Mouse (Mus musculus) ES-Bruce4 (cell line): ENCODE results near the gene Ssr2. TPM values are rescaled to one million over a fixed set of nuclear protein-coding genes. Genes with fewer than 3 reads are reported as not detected.

Experiments
- H3K27ac ChIP-seq: 2 replicates; pipeline ENCODE4 v1.5.1; 2012; ENCODE audit warnings: low read length, inconsistent platforms; ENCODE audit not compliant: insufficient read depth
- H3K27me3 ChIP-seq: 2 replicates; pipeline ENCODE4 v1.6.1; 2012; ENCODE audit warnings: mild to moderate bottlenecking, low read length, inconsistent platforms; ENCODE audit not compliant: control insufficient read depth, poor library complexity, insufficient read depth, severe bottlenecking
- H3K36me3 ChIP-seq: 2 replicates; pipeline ENCODE4 v1.6.1; 2012; ENCODE audit warnings: inconsistent platforms, mild to moderate bottlenecking, low read length, moderate library complexity; ENCODE audit not compliant: control insufficient read depth, poor library complexity, insufficient read depth, severe bottlenecking
- H3K4me1 ChIP-seq: one replicate; pipeline ENCODE4 v1.8.1; 2011; ENCODE audit warnings: low read length; ENCODE audit not compliant: control insufficient read depth, insufficient read depth
- H3K4me3 ChIP-seq: 2 replicates; pipeline ENCODE4 v1.5.1; 2011; ENCODE audit warnings: low read depth, mild to moderate bottlenecking, low read length
- H3K9ac ChIP-seq: 2 replicates; pipeline ENCODE4 v1.6.1; 2012; ENCODE audit warnings: low read depth, mild to moderate bottlenecking, inconsistent platforms; ENCODE audit not compliant: poor library complexity, severe bottlenecking
- H3K9me3 ChIP-seq: replicated peaks from 2 replicates; pipeline ENCODE4 v1.6.1; 2012; ENCODE audit warnings: mild to moderate bottlenecking, low read length, inconsistent platforms; ENCODE audit not compliant: control insufficient read depth, poor library complexity, insufficient read depth, severe bottlenecking
- CTCF ChIP-seq: IDR thresholded peaks from one replicate; pipeline ENCODE4 v1.8.1; 2011; ENCODE audit warnings: low read depth, low read length
- EP300 ChIP-seq: IDR thresholded peaks from 2 replicates; pipeline ENCODE4 v1.6.1; 2011; ENCODE audit warnings: low read depth, low read length; ENCODE audit not compliant: insufficient read depth
- POLR2A ChIP-seq: IDR thresholded peaks from one replicate; pipeline ENCODE4 v1.8.1; 2011; ENCODE audit warnings: low read length; ENCODE audit not compliant: insufficient read depth
- polyA plus RNA-seq: library from polyadenylated mRNA; stranded (reverse); fragments of >200 nt; gene quantifications from 2 replicates; pipeline ENCODE4 v1.2.4, GENCODE M21; 2011; ENCODE audit warnings: low read depth; ENCODE audit not compliant: missing spikeins, insufficient read depth, insufficient read length

Ssr2 gene
- polyA plus RNA-seq, 1 experiment = 348 TPM

DNA sequence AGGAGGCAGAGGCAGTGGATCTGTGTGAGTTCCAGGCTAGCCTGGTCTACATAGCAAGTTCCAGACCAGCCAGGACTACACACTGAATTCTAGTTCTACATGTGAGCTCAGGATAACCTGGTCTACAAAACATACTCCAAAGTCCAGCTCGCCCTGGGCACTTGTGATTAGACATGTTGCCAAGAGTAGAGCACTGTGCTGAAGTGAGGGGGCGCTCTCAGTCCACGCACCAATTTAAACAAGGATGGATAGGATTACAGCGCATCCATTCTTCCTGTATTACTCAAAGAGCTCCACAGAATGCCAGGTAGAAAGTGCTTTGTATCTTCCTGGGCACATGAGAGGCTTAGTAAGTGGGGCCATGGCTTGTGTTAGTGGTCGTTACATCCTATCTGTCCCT is 31.2 kb upstream of the Ssr2 start:
- no peaks in the 10 kb centered on the region for H3K9me3 ChIP-seq
- peak overlapping the region; percentile 8; the same call in 1 of the 2 replicates for H3K4me3 ChIP-seq
- H3K27me3 ChIP-seq = no peaks in the 10 kb centered on the region
- H3K27ac ChIP-seq = peak overlapping the region; percentile 5; the same call in 1 of the 2 replicates
- TF ChIP-seq POLR2A = no peak
- peak; percentile 73 for TF ChIP-seq CTCF
- TF ChIP-seq EP300 = no peak
- no peak overlapping the region for H3K9ac ChIP-seq
- H3K36me3 ChIP-seq = no peaks in the 10 kb centered on the region
- H3K4me1 ChIP-seq = peaks cover 13% of the 10 kb centered on the region

DNA sequence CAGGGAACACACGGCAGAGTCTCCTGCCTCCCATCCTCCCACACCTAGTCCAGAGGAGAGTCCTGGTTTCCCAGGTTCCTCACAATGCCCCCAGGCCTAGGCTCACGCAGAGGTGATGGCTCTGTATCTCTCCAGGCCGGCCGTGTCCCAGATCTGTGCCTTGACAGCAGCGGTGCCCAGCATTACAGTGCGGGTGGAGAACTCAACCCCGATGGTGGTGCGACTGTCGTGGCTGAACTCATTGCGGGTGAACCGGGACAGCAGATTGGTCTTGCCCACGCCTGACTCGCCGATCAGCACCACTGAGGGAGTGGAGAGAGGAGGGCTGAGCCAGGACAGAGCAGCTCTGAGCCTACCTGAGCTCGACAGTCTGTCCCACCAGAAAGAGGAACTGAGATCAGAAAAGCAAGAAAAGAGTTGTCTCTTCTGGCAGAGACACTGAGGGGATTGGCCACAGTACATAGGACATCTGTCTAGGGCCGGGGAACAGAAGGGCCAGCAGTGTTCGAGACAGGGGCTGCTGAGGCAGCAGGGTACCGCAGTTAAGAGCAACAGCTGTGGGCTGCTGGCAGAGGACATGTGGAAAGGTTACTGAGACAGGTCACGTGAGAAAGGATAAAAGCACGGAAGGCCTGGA is 30.6 kb upstream of the Ssr2 start:
- Histone ChIP-seq H3K27ac (peak overlapping the region; percentile 5; the same call in 1 of the 2 replicates), H3K9me3 (no peaks in the 10 kb centered on the region), H3K9ac (no peak overlapping the region), H3K4me3 (peak overlapping the region; percentile 8; the same call in 1 of the 2 replicates), H3K4me1 (peaks cover 12% of the 10 kb centered on the region), H3K36me3 (no peaks in the 10 kb centered on the region), H3K27me3 (no peaks in the 10 kb centered on the region)
- TF ChIP-seq EP300 (no peak), POLR2A (no peak), CTCF (no peak)

DNA sequence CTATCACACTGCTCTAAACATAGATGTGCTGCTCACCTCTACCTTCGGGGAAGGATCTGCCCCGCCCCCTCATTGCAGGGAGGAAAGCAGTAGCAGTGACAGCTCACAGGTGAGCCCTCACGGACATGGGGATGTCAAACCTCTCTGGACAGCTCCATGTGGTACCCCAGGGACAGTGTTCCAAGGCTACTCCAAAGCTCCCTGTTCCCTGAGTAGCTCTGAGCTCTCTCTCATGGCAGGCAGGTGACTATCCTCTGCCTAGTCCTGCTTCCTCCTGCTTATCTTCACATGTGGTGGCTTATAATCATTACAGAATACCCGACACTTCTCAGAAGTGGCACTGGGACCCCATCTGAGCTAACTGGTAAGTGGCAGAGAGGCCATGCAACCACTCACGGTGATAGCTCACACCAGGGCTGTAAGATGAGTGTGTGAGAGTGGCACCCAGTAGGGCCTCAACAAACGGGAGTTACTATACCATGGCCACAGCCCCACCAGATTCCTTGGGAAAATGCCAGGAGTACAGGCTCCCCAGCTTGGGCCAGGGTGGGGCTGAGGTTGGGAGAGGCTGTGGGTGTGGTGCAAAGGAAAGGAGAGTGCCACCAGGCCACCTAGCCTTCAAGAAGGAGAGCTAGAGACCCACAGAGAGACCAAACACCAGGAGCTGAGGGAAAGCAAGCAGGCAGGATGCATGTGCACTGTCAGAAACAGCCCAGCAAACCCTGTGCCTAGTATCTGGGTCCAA is 28.8 kb upstream of the Ssr2 start:
- Histone ChIP-seq H3K27me3 (no peaks in the 10 kb centered on the region), H3K27ac (no peak overlapping the region), H3K36me3 (no peaks in the 10 kb centered on the region), H3K4me1 (peaks cover 9% of the 10 kb centered on the region), H3K4me3 (no peak overlapping the region), H3K9me3 (no peaks in the 10 kb centered on the region), H3K9ac (no peak overlapping the region)
- TF ChIP-seq CTCF = no peak
- no peak for TF ChIP-seq EP300
- TF ChIP-seq POLR2A = no peak

DNA sequence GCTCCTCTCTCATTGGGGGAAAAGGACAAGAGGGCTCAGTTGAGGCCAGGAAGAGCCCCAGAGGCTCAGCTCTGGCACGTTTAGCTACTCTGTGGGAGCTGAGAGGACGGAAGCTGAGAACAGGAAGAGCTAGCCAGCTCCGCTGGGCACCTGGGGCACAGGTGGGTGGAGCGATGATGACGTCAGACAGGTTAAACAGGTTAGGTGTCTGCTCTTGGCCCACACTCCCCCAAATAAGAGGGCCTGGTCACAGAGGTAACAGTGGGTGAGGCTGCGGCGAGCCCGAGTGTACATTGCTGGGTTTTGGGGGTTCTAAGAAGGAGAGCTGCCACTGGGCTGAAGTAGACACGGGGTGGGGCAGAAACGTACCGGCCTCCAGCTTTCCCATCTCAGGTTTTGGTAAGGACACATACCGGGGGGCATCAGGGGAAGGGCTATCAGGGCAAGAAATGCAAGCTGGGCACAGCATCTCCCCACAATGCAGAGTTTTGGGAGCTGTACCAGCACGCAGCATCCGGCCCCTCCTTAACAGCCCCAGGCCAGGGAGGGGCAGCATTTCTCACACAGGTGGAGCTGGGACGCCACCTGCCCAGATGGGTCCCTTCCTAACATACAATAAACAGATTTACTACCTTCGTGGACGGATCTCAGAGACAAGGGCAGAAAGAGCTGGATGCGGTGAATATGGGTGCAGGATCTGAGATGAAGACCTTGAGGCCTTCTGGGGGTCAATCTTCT is 27.3 kb upstream of the Ssr2 start, which contains the start of gene Rab25:
Rab25 (minus strand) TSS at position 121 of the 738 bp plus-strand sequence.
- Histone ChIP-seq H3K9me3 (no peaks in the 10 kb centered on the region), H3K27ac (peak within 1 kb of the TSS; percentile 6), H3K4me1 (peaks cover 9% of the 10 kb centered on the region), H3K4me3 (peak within 1 kb of the TSS; percentile 2), H3K9ac (no peak within 1 kb of the TSS), H3K36me3 (no peaks in the 10 kb centered on the region), H3K27me3 (no peaks in the 10 kb centered on the region)
- peak; percentile 83 for TF ChIP-seq EP300
- TF ChIP-seq CTCF = no peak
- TF ChIP-seq POLR2A = no peak

DNA sequence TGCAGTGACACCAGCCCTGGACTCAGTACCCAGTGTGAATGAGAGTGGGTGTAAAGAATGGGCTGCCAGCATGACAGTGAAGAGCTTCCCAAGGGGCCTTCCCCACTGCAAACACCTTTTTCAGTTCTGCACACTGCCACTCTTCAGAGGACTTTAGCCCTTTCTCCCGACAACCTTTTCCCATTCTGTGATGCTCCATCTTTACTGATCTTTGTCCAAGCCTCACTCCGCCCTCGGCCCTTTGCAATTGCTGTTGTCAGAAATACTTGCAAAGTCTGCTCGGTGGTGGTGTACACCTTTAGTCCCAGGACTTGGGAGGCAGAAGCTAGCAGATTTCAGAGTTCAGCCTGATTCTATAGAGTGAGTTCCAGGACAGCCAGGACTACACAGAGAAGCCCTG is 24.1 kb upstream of the Ssr2 start:
- no peaks in the 10 kb centered on the region for H3K9me3 ChIP-seq
- no peak for TF ChIP-seq CTCF
- no peak for TF ChIP-seq POLR2A
- TF ChIP-seq EP300 = no peak
- H3K27ac ChIP-seq = no peak overlapping the region
- H3K4me3 ChIP-seq = peak overlapping the region; percentile 34
- peaks cover 4% of the 10 kb centered on the region for H3K4me1 ChIP-seq
- peak overlapping the region; percentile 60 for H3K9ac ChIP-seq
- no peaks in the 10 kb centered on the region for H3K27me3 ChIP-seq
- H3K36me3 ChIP-seq = peaks cover 9% of the 10 kb centered on the region

DNA sequence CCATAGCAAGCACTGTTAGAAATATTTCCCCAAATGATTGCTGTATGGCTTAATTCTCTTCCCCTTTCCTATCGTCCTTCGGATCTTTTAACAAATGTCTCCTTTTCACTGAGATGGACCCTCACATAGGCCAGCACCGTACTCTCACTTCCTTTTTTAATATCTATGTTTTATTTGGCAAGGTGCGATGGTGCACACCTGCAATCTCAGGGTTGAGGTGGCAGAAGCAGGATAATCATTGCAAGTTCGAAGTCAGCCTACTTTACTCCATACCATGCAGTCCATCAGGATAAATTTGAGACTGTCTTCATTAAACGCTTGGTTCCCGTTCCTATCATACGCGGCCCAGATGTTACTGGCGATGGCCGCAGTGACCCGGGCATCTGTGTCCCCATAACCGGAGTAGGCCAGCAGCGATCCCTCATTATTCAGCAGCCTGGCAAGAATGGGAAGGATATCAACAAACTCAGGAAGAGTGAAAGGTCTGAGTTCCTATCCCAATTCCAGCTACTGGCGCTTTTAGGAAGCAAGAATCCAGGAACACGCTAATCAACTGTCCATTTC is 23.5 kb upstream of the Ssr2 start:
- peak overlapping the region; percentile 14 for H3K27ac ChIP-seq
- peak overlapping the region; percentile 90 for H3K4me3 ChIP-seq
- peaks cover 14% of the 10 kb centered on the region for H3K36me3 ChIP-seq
- peaks cover 3% of the 10 kb centered on the region for H3K4me1 ChIP-seq
- no peaks in the 10 kb centered on the region for H3K27me3 ChIP-seq
- H3K9me3 ChIP-seq = no peaks in the 10 kb centered on the region
- peak overlapping the region; percentile 60 for H3K9ac ChIP-seq
- TF ChIP-seq EP300 (no peak), POLR2A (no peak), CTCF (no peak)
